In genomic region chr6:98271553-98271952, GRCm38 (mm10) we compare ENCODE assay signal across 9 mouse cellular contexts.
DNase-seq lines count a peak whose midpoint lies in the region; ATAC-seq and TF ChIP-seq lines count a peak whose summit lies in the region.
"Had no signal": no experiment of that assay in that cellular context is flagged by ENCODE, and none has a peak within 500 bp of the region (broad histone marks: within the 10 kb centered on the region; RNA-seq: fewer than 3 reads in every experiment).

No protein-coding gene starts in this region.

- no peak overlapping the region for H3K4me3 ChIP-seq in intestine, postnatal 0 days (ENCODE audit: low read depth, low read length)
- no peak overlapping the region for H3K4me3 ChIP-seq in intestine, embryonic 16.5 days (ENCODE audit: low read length)
- H3K4me3 ChIP-seq: erythroblast, embryonic 14.5 days; liver, embryonic 15.5 days had no signal

- no peak overlapping the region for H3K4me2 ChIP-seq in intestine, postnatal 0 days (replicated peaks; ENCODE audit: low read depth)
- H3K4me2 ChIP-seq in intestine, embryonic 16.5 days (ENCODE audit: low read depth, low read length): no peak overlapping the region
- H3K4me2 ChIP-seq: liver, embryonic 15.5 days had no signal

- peak; percentile 82 for TF ChIP-seq CTCF in intestine, postnatal 0 days (IDR thresholded peaks at IDR 0.05; ENCODE audit: low read depth)

- no peaks in the 10 kb centered on the region for H3K9me3 ChIP-seq in intestine, postnatal 0 days (ENCODE audit: control insufficient read depth)
- no peaks in the 10 kb centered on the region for H3K9me3 ChIP-seq in intestine, embryonic 16.5 days (ENCODE audit: control insufficient read depth, low read length)
- H3K9me3 ChIP-seq: liver, embryonic 15.5 days had no signal

- peak; percentile 32 for DNase-seq in CD4-positive helper T cell, adult 2 months (ENCODE audit: low read depth, low spot score)
- DNase-seq in NIH3T3 (ENCODE audit: low read depth): peak; percentile 58
- peak; percentile 20 to 29 for DNase-seq in gastrocnemius, adult 8-10 months (ENCODE audit: low spot score in 2 of 2)
- DNase-seq in lung, postnatal 36 days: peak; percentile 66
- DNase-seq in thymus, postnatal 10 days (ENCODE audit: low spot score in 2 of 2): peak; percentile 56 to 76

- no peak overlapping the region for H3K9ac ChIP-seq in intestine, postnatal 0 days (ENCODE audit: low read depth, low read length)
- no peak overlapping the region for H3K9ac ChIP-seq in intestine, embryonic 16.5 days (ENCODE audit: low read depth, low read length)
- H3K9ac ChIP-seq: liver, embryonic 15.5 days had no signal

- H3K4me1 ChIP-seq in intestine, postnatal 0 days (replicated peaks; ENCODE audit: control insufficient read depth, insufficient read depth, low read length): no peaks in the 10 kb centered on the region
- no peaks in the 10 kb centered on the region for H3K4me1 ChIP-seq in intestine, embryonic 16.5 days (ENCODE audit: control insufficient read depth, insufficient read depth, low read length)
- H3K4me1 ChIP-seq: liver, embryonic 15.5 days had no signal

- no peak for ATAC-seq in intestine, postnatal 0 days
- ATAC-seq in intestine, embryonic 16.5 days: no peak

- H3K27me3 ChIP-seq in intestine, postnatal 0 days (replicated peaks; ENCODE audit: control insufficient read depth, insufficient read depth, low read length): no peaks in the 10 kb centered on the region
- H3K27me3 ChIP-seq in intestine, embryonic 16.5 days (replicated peaks; ENCODE audit: control insufficient read depth, insufficient read depth, low read length): no peaks in the 10 kb centered on the region
- H3K27me3 ChIP-seq: liver, embryonic 15.5 days had no signal

- H3K27ac ChIP-seq in intestine, postnatal 0 days (ENCODE audit: low read depth, low read length): no peak overlapping the region
- H3K27ac ChIP-seq in intestine, embryonic 16.5 days (ENCODE audit: low read length): no peak overlapping the region
- H3K27ac ChIP-seq: liver, embryonic 15.5 days had no signal

- no peaks in the 10 kb centered on the region for H3K36me3 ChIP-seq in intestine, postnatal 0 days (ENCODE audit: control insufficient read depth, insufficient read depth)
- no peaks in the 10 kb centered on the region for H3K36me3 ChIP-seq in intestine, embryonic 16.5 days (ENCODE audit: control insufficient read depth, insufficient read depth, low read length)
- H3K36me3 ChIP-seq: liver, embryonic 15.5 days had no signal

- WGBS in intestine, postnatal 0 days: 83% methylated on average over 1 of the region's 1 CpGs
- WGBS in intestine, embryonic 16.5 days: 81% methylated on average over 1 of the region's 1 CpGs
